Mouse (Mus musculus) forebrain, embryonic 12.5 days (tissue): ENCODE results near the gene Lman2l. TPM values are rescaled to one million over a fixed set of nuclear protein-coding genes. Genes with fewer than 3 reads are reported as not detected.

Source experiments
- ATAC-seq: fragments of 200-750 bp; cut with Nextera tagmentation; 2 replicates; pipeline ENCODE4 v1.8.0; 2017; ENCODE audit warnings: moderate TSS enrichment; ENCODE audit not compliant: low FRiP score
- H3K27ac ChIP-seq: fragments of 300-500 bp; sonication (generic); 2 replicates; pipeline ENCODE4 v1.5.1; 2016; ENCODE audit warnings: mild to moderate bottlenecking
- H3K27me3 ChIP-seq: fragments of 300-500 bp; sonication (generic); 2 replicates; pipeline ENCODE4 v1.6.1; 2016; ENCODE audit warnings: mild to moderate bottlenecking
- H3K36me3 ChIP-seq: fragments of 300-500 bp; sonication (generic); replicated peaks from 2 replicates; pipeline ENCODE4 v1.6.1; 2016; ENCODE audit warnings: mild to moderate bottlenecking
- H3K4me1 ChIP-seq: fragments of 300-500 bp; sonication (generic); 2 replicates; pipeline ENCODE4 v1.6.1; 2016
- H3K4me2 ChIP-seq: fragments of 300-500 bp; sonication (generic); 2 replicates; pipeline ENCODE4 v1.6.1; 2016; ENCODE audit warnings: mild to moderate bottlenecking, moderate library complexity
- H3K4me3 ChIP-seq: fragments of 300-500 bp; sonication (generic); replicated peaks from 2 replicates; pipeline ENCODE4 v1.5.1; 2016; ENCODE audit warnings: mild to moderate bottlenecking
- H3K9ac ChIP-seq: fragments of 300-500 bp; sonication (generic); 2 replicates; pipeline ENCODE4 v1.6.1; 2016; ENCODE audit warnings: mild to moderate bottlenecking
- H3K9me3 ChIP-seq: fragments of 300-500 bp; sonication (generic); 2 replicates; pipeline ENCODE4 v1.6.1; 2016
- WGBS: fragments of 180-500 bp; shearing (Covaris S2); methylation state at CpG from one replicate; pipeline ENCODE4 v1.1.7; 2016; 5-methylcytosine and 5-hydroxymethylcytosine counted together
- polyA plus RNA-seq: library from polyadenylated mRNA; unstranded; fragments of >200 nt; fragmentation: Nextera tagmentation; extraction: Ambion mirVana; gene quantifications from 2 replicates; pipeline ENCODE4 v1.2.1, GENCODE M21; 2016

The Lman2l gene
- polyA plus RNA-seq, 1 experiment from 2014 or later: 71.4 TPM

GRCm38 (mm10) chr1:36474646-36475045, 29.6 kb upstream of the Lman2l start:
- Histone ChIP-seq H3K9ac (no peak overlapping the region), H3K4me3 (no peak overlapping the region), H3K4me1 (peaks cover 57% of the 10 kb centered on the region), H3K27ac (no peak overlapping the region), H3K4me2 (peak overlapping the region; percentile 66), H3K36me3 (no peaks in the 10 kb centered on the region), H3K9me3 (no peaks in the 10 kb centered on the region), H3K27me3 (no peaks in the 10 kb centered on the region)
- no peak for ATAC-seq
- 79% methylated on average over 3 of the region's 3 CpGs for WGBS

GRCm38 (mm10) chr1:36473211-36473780, 28.2 kb upstream of the Lman2l start:
- WGBS: 81% methylated on average over 10 of the region's 10 CpGs
- Histone ChIP-seq H3K9ac (0 out of 2 replicates have a peak overlapping the region, but pooled peaks have one; percentile 25), H3K4me1 (peaks cover 57% of the 10 kb centered on the region), H3K4me2 (peak overlapping the region; percentile 66), H3K36me3 (no peaks in the 10 kb centered on the region), H3K27ac (no peak overlapping the region), H3K27me3 (0 out of 2 replicates have a peak, but pooled peaks cover 3% of the 10 kb centered on the region), H3K9me3 (no peaks in the 10 kb centered on the region), H3K4me3 (0 out of 2 replicates have a peak overlapping the region, but pooled peaks have one; percentile 66)
- ATAC-seq: no peak

GRCm38 (mm10) chr1:36472106-36472440, 27.0 kb upstream of the Lman2l start:
- peak; percentile 27 for ATAC-seq
- Histone ChIP-seq H3K36me3 (no peaks in the 10 kb centered on the region), H3K9me3 (no peaks in the 10 kb centered on the region), H3K4me2 (peak overlapping the region; percentile 66), H3K27ac (no peak overlapping the region), H3K27me3 (0 out of 2 replicates have a peak, but pooled peaks cover 3% of the 10 kb centered on the region), H3K4me1 (peaks cover 55% of the 10 kb centered on the region), H3K9ac (peak overlapping the region; percentile 65), H3K4me3 (peak overlapping the region; percentile 66)
- WGBS: 13% methylated on average over 18 of the region's 18 CpGs

- Histone ChIP-seq H3K4me3 (peak within 1 kb of the TSS; percentile 66), H3K9ac (peak within 1 kb of the TSS; percentile 65), H3K4me1 (peaks cover 51% of the 10 kb centered on the region), H3K9me3 (no peaks in the 10 kb centered on the region), H3K27ac (peak within 1 kb of the TSS; percentile 73), H3K27me3 (0 out of 2 replicates have a peak, but pooled peaks cover 3% of the 10 kb centered on the region), H3K4me2 (peak within 1 kb of the TSS; percentile 66), H3K36me3 (no peaks in the 10 kb centered on the region)
- 1% methylated on average over 70 of the region's 98 CpGs for WGBS
- peak; percentile 92 for ATAC-seq
Measured at GRCm38 (mm10) chr1:36471181-36472105, 26.4 kb upstream of the Lman2l start, which contains the start of gene Cnnm4. Gene Cnnm4, plus strand, starts transcription at chr1:36471620.

- Histone ChIP-seq H3K9me3 (no peaks in the 10 kb centered on the region), H3K4me2 (no peak overlapping the region), H3K4me1 (peaks cover 36% of the 10 kb centered on the region), H3K27ac (no peak overlapping the region), H3K4me3 (no peak overlapping the region), H3K9ac (no peak overlapping the region), H3K27me3 (0 out of 2 replicates have a peak, but pooled peaks cover 3% of the 10 kb centered on the region), H3K36me3 (no peaks in the 10 kb centered on the region)
- ATAC-seq: no peak
- 48% methylated on average over 2 of the region's 2 CpGs for WGBS
Measured at GRCm38 (mm10) chr1:36469811-36470444, 24.9 kb upstream of the Lman2l start.

GRCm38 (mm10) chr1:36467446-36467845, 22.4 kb upstream of the Lman2l start:
- no peak overlapping the region for H3K4me3 ChIP-seq
- ATAC-seq: no peak
- peaks cover 11% of the 10 kb centered on the region for H3K4me1 ChIP-seq
- H3K9me3 ChIP-seq: no peaks in the 10 kb centered on the region
- no peak overlapping the region for H3K4me2 ChIP-seq
- no peaks in the 10 kb centered on the region for H3K36me3 ChIP-seq
- 0 out of 2 replicates have a peak, but pooled peaks cover 3% of the 10 kb centered on the region for H3K27me3 ChIP-seq
- H3K27ac ChIP-seq: no peak overlapping the region
- no peak overlapping the region for H3K9ac ChIP-seq
- 49% methylated on average over 5 of the region's 5 CpGs for WGBS

GRCm38 (mm10) chr1:36465641-36466160, 20.6 kb upstream of the Lman2l start:
- no peaks in the 10 kb centered on the region for H3K36me3 ChIP-seq
- H3K4me3 ChIP-seq: no peak overlapping the region
- ATAC-seq: no peak
- H3K9me3 ChIP-seq: no peaks in the 10 kb centered on the region
- no peak overlapping the region for H3K9ac ChIP-seq
- 82% methylated on average over 4 of the region's 4 CpGs for WGBS
- 0 out of 2 replicates have a peak, but pooled peaks cover 3% of the 10 kb centered on the region for H3K27me3 ChIP-seq
- H3K4me1 ChIP-seq: 0 out of 2 replicates have a peak, but pooled peaks cover under 1% of the 10 kb centered on the region
- no peak overlapping the region for H3K4me2 ChIP-seq
- no peak overlapping the region for H3K27ac ChIP-seq

- Histone ChIP-seq H3K9ac (no peak overlapping the region), H3K27me3 (no peaks in the 10 kb centered on the region), H3K4me3 (no peak overlapping the region), H3K9me3 (no peaks in the 10 kb centered on the region), H3K27ac (no peak overlapping the region), H3K36me3 (no peaks in the 10 kb centered on the region), H3K4me2 (no peak overlapping the region), H3K4me1 (no peaks in the 10 kb centered on the region)
- no peak for ATAC-seq
- 68% methylated on average over 2 of the region's 2 CpGs for WGBS
Measured at GRCm38 (mm10) chr1:36461829-36462228, 16.8 kb upstream of the Lman2l start.

GRCm38 (mm10) chr1:36458169-36458568, 13.1 kb upstream of the Lman2l start:
- Histone ChIP-seq H3K27me3 (no peaks in the 10 kb centered on the region), H3K4me1 (no peaks in the 10 kb centered on the region), H3K4me2 (no peak overlapping the region), H3K4me3 (no peak overlapping the region), H3K9ac (no peak overlapping the region), H3K9me3 (no peaks in the 10 kb centered on the region), H3K27ac (no peak overlapping the region), H3K36me3 (no peaks in the 10 kb centered on the region)
- no peak for ATAC-seq
- WGBS: 94% methylated on average over 5 of the region's 5 CpGs

- no peaks in the 10 kb centered on the region for H3K4me1 ChIP-seq
- H3K9me3 ChIP-seq: no peaks in the 10 kb centered on the region
- H3K4me3 ChIP-seq: no peak overlapping the region
- no peak for ATAC-seq
- H3K36me3 ChIP-seq: no peaks in the 10 kb centered on the region
- H3K27ac ChIP-seq: no peak overlapping the region
- no peak overlapping the region for H3K9ac ChIP-seq
- H3K4me2 ChIP-seq: no peak overlapping the region
- 50% methylated on average over 7 of the region's 7 CpGs for WGBS
- H3K27me3 ChIP-seq: no peaks in the 10 kb centered on the region
Measured at GRCm38 (mm10) chr1:36457388-36458014, 12.4 kb upstream of the Lman2l start.

GRCm38 (mm10) chr1:36454055-36454815, 9.2 kb upstream of the Lman2l start:
- Histone ChIP-seq H3K4me3 (no peak overlapping the region), H3K36me3 (no peaks in the 10 kb centered on the region), H3K9ac (no peak overlapping the region), H3K9me3 (no peaks in the 10 kb centered on the region), H3K4me1 (no peaks in the 10 kb centered on the region), H3K27ac (no peak overlapping the region), H3K4me2 (no peak overlapping the region), H3K27me3 (no peaks in the 10 kb centered on the region)
- WGBS: 82% methylated on average over 6 of the region's 6 CpGs
- ATAC-seq: no peak
